Mouse (Mus musculus) cerebellum, adult 2 months (tissue): ENCODE results near the gene Sorcs1. TPM values are rescaled to one million over a fixed set of nuclear protein-coding genes. Genes with fewer than 3 reads are reported as not detected.

ENCODE experiments used
- DNase-seq, 2 experiments: peaks; one replicate each; pipeline ENCODE4 v3.0.0; 2021
- H3K27ac ChIP-seq: fragments of 200-500 bp; 2 replicates; pipeline ENCODE4 v1.5.1; 2012; ENCODE audit warnings: low read length, control low read depth, inconsistent platforms; ENCODE audit not compliant: insufficient read depth
- H3K27me3 ChIP-seq: fragments of 200-500 bp; 2 replicates; pipeline ENCODE4 v1.6.1; 2012; ENCODE audit warnings: inconsistent platforms, mild to moderate bottlenecking, low read length, moderate library complexity; ENCODE audit not compliant: control insufficient read depth, insufficient read depth
- H3K4me1 ChIP-seq: fragments of 200-500 bp; 2 replicates; pipeline ENCODE4 v1.6.1; 2011; ENCODE audit warnings: low read length; ENCODE audit not compliant: control insufficient read depth, insufficient read depth
- H3K4me3 ChIP-seq: fragments of 200-500 bp; replicated peaks from 2 replicates; pipeline ENCODE3; 2011; ENCODE audit warnings: mild to moderate bottlenecking, low read depth, low read length, control low read depth; ENCODE audit not compliant: insufficient read depth
- CTCF ChIP-seq: fragments of 200-500 bp; IDR thresholded peaks from 2 replicates; pipeline ENCODE4 v1.5.1; 2011; ENCODE audit warnings: low read depth, mild to moderate bottlenecking, control low read depth, low read length, moderate library complexity, borderline replicate concordance; ENCODE audit not compliant: insufficient read depth
- POLR2A ChIP-seq: fragments of 200-500 bp; IDR thresholded peaks from 2 replicates; pipeline ENCODE4 v1.6.1; 2011; ENCODE audit warnings: low read length, control low read depth, borderline replicate concordance; ENCODE audit not compliant: insufficient read depth
- WGBS: fragments of 180-500 bp; shearing (Covaris S2); methylation state at CpG from one replicate; pipeline ENCODE4 v1.1.7; 2018; 5-methylcytosine and 5-hydroxymethylcytosine counted together
- polyA plus RNA-seq: library from polyadenylated mRNA; depleted of rRNA; stranded (reverse); fragments of >200 nt; gene quantifications from 2 replicates; pipeline ENCODE4 v1.2.3, GENCODE M21; 2012

Sorcs1 gene
- polyA plus RNA-seq, 1 experiment, result 11.0 TPM

GRCm38 (mm10) chr19:50264450-50264849 is 414.0 kb downstream of the Sorcs1 start:
- no peaks in the 10 kb centered on the region for H3K4me1 ChIP-seq
- TF ChIP-seq POLR2A (no peak), CTCF (0 out of 2 replicates have a peak, but pooled peaks have one; percentile 1)
- DNase-seq, result peak; percentile 9
- WGBS, result 77% methylated on average over 1 of the region's 1 CpGs
- H3K27ac ChIP-seq, result no peak overlapping the region
- no peaks in the 10 kb centered on the region for H3K27me3 ChIP-seq
- no peak overlapping the region for H3K4me3 ChIP-seq

- 42% methylated on average over 16 of the region's 16 CpGs for WGBS
- Histone ChIP-seq H3K4me3 (no peak overlapping the region), H3K27me3 (no peaks in the 10 kb centered on the region), H3K27ac (no peak overlapping the region), H3K4me1 (no peaks in the 10 kb centered on the region)
- peak; percentile 25 to 29 for DNase-seq
- TF ChIP-seq POLR2A (no peak), CTCF (peak; percentile 64; the same call in 1 of the 2 replicates)
Observed at GRCm38 (mm10) chr19:50258718-50259413, 419.6 kb downstream of the Sorcs1 start.

GRCm38 (mm10) chr19:50220476-50220875 is 458.0 kb downstream of the Sorcs1 start:
- DNase-seq, result no peak
- Histone ChIP-seq H3K4me1 (no peaks in the 10 kb centered on the region), H3K27ac (no peak overlapping the region), H3K4me3 (no peak overlapping the region), H3K27me3 (no peaks in the 10 kb centered on the region)
- TF ChIP-seq CTCF (no peak), POLR2A (no peak)
- 65% methylated on average over 5 of the region's 5 CpGs for WGBS

GRCm38 (mm10) chr19:50214466-50215228 is 463.8 kb downstream of the Sorcs1 start:
- TF ChIP-seq POLR2A, result no peak
- TF ChIP-seq CTCF, result no peak
- WGBS, result 31% methylated on average over 7 of the region's 7 CpGs
- DNase-seq, result no peak
- no peaks in the 10 kb centered on the region for H3K4me1 ChIP-seq
- H3K4me3 ChIP-seq, result no peak overlapping the region
- H3K27me3 ChIP-seq, result no peaks in the 10 kb centered on the region
- no peak overlapping the region for H3K27ac ChIP-seq

- Histone ChIP-seq H3K27me3 (no peaks in the 10 kb centered on the region), H3K4me3 (no peak overlapping the region), H3K27ac (no peak overlapping the region), H3K4me1 (no peaks in the 10 kb centered on the region)
- WGBS, result 38% methylated on average over 7 of the region's 7 CpGs
- no peak for DNase-seq
- TF ChIP-seq POLR2A, result no peak
- no peak for TF ChIP-seq CTCF
Observed at GRCm38 (mm10) chr19:50210456-50210855, 468.0 kb downstream of the Sorcs1 start.

- H3K4me1 ChIP-seq, result no peaks in the 10 kb centered on the region
- TF ChIP-seq CTCF (no peak), POLR2A (no peak)
- 64% methylated on average over 6 of the region's 6 CpGs for WGBS
- H3K27ac ChIP-seq, result no peak overlapping the region
- H3K4me3 ChIP-seq, result no peak overlapping the region
- DNase-seq, result no peak
- H3K27me3 ChIP-seq, result no peaks in the 10 kb centered on the region
Observed at GRCm38 (mm10) chr19:50204341-50204740, 474.1 kb downstream of the Sorcs1 start.

- Histone ChIP-seq H3K27me3 (no peaks in the 10 kb centered on the region), H3K4me1 (no peaks in the 10 kb centered on the region), H3K27ac (no peak overlapping the region), H3K4me3 (no peak overlapping the region)
- 83% methylated on average over 1 of the region's 1 CpGs for WGBS
- TF ChIP-seq POLR2A (no peak), CTCF (no peak)
- DNase-seq, result no peak
Observed at GRCm38 (mm10) chr19:50196592-50196991, 481.9 kb downstream of the Sorcs1 start.
